Comparison of ENCODE assay signal across 28 mouse cellular contexts in genomic region chr8:46336351-46336750, GRCm38 (mm10). TPM values are rescaled to one million over a fixed set of nuclear protein-coding genes. Genes with fewer than 3 reads are reported as not detected.
DNase-seq lines count a peak whose midpoint lies in the region; ATAC-seq and TF ChIP-seq lines count a peak whose summit lies in the region.
"Had no signal": no experiment of that assay in that cellular context is flagged by ENCODE, and none has a peak within 500 bp of the region (broad histone marks: within the 10 kb centered on the region; RNA-seq: fewer than 3 reads in every experiment).

No protein-coding gene starts in this region.

- H3K4me3 ChIP-seq in gastrocnemius, adult 2 months: no peak overlapping the region
- H3K4me3 ChIP-seq: embryonic facial prominence, embryonic 12.5 days; erythroblast, embryonic 14.5 days; forebrain, embryonic 12.5 days; heart, embryonic 15.5 days; hindbrain, embryonic 15.5 days; liver, embryonic 13.5 days; midbrain, embryonic 15.5 days; myocyte had no signal

- TF ChIP-seq CTCF in gastrocnemius, adult 2 months (IDR thresholded peaks at IDR 0.05): no peak

- no peak overlapping the region for H3K27ac ChIP-seq in gastrocnemius, adult 2 months
- H3K27ac ChIP-seq: embryonic facial prominence, embryonic 12.5 days; forebrain, embryonic 12.5 days; heart, embryonic 15.5 days; hindbrain, embryonic 15.5 days; liver, embryonic 13.5 days; midbrain, embryonic 15.5 days; stomach, postnatal 0 days had no signal

- peak; percentile 53 to 67 for ATAC-seq in hematopoietic stem cell, adult 5-6 weeks (replicated peaks in 1 of 2; ENCODE audit: insufficient read depth in 1 of 2, low FRiP score in 2 of 2, low TSS enrichment in 1 of 2, low read depth in 1 of 2, poor library complexity in 2 of 2, severe bottlenecking in 2 of 2)
- ATAC-seq in neutrophil, adult 5-6 weeks (ENCODE audit: extremely low read depth, insufficient number of reproducible peaks, low FRiP score, poor library complexity, severe bottlenecking): peak; percentile 77
- ATAC-seq: intestine, embryonic 16.5 days; midbrain, embryonic 15.5 days had no signal

- intact Hi-C loops in gastrocnemius, adult 2 months (cut with DNase I): no loop called here

- DNase-seq in heart, adult 11 months: peak; percentile 61
- DNase-seq in heart, postnatal 4 days: no peak
- peak; percentile 11 for DNase-seq in CD4-positive, CD25-positive, alpha-beta regulatory T cell, adult 2 months (ENCODE audit: low read depth, low spot score)
- no peak for DNase-seq in left cerebral cortex, adult 9 months (ENCODE audit: low spot score in 2 of 2)
- DNase-seq in gastrocnemius, adult 2 months: no peak
- no peak for DNase-seq in neural tube, embryonic 10.5 days (ENCODE audit: extremely low spot score, low spot score)
- DNase-seq: adrenal gland, postnatal 36 days; cerebellum, adult 9-10 months; gastrocnemius, postnatal 36 days; heart, postnatal 36 days; kidney, postnatal 36 days; layer of hippocampus, postnatal 36 days; liver, embryonic 13.5 days; lung, embryonic 14.5 days had no signal

RNA-seq across cellular contexts. Expression of gene Helt, which starts 41.9 kb away (rescaled TPM):
- not detected for total RNA-seq in heart, postnatal 4 days (2021)
- not detected in 2 replicates for total RNA-seq in hematopoietic stem cell, adult 5-6 weeks (2017)
- not detected in 2 replicates for total RNA-seq in neutrophil, adult 5-6 weeks (2017)
- 1 to 10 TPM in 1 of 2 experiments, under 1 TPM in 1; 0.82 to 1.6 TPM for total RNA-seq in gastrocnemius, adult 2 months (2021)
- total RNA-seq: adrenal gland, postnatal 36 days; layer of hippocampus, adult 8-10 months; layer of hippocampus, postnatal 36 days; left cerebral cortex, postnatal 36 days; megakaryocyte-erythroid progenitor cell, adult 5-6 weeks had no signal

Comparison
In these comparisons a context has a peak if more than half of its experiments do, and no peak if none do; other contexts are left out.
1. DNase-seq: peak in heart, adult 11 months (single experiment) and CD4-positive, CD25-positive, alpha-beta regulatory T cell, adult 2 months (single experiment); none in heart, postnatal 4 days (single experiment), left cerebral cortex, adult 9 months (0 of 2), gastrocnemius, adult 2 months (single experiment) and neural tube, embryonic 10.5 days (single experiment).